Mouse (Mus musculus) Patski (cell line): Measurements from ENCODE around the gene Prcc. TPM values are rescaled to one million over a fixed set of nuclear protein-coding genes. Genes with fewer than 3 reads are reported as not detected.

Experiments used
- ATAC-seq: fragments of 100-300 bp; one replicate; pipeline ENCODE4 v1.8.0; 2021
- CTCF ChIA-PET: fragments of 350-600 bp; sonication (Branson Sonifier 250); formaldehyde crosslinking; loops from one replicate; lab custom pipeline; 2022; ENCODE audit warnings: inconsistent platforms; lab: Charles Lee
- POLR2A ChIA-PET: fragments of 350-600 bp; sonication (Branson Sonifier 250); formaldehyde crosslinking; loops from one replicate; lab custom pipeline; 2022; ENCODE audit warnings: antibody characterized with exemption, inconsistent platforms; lab: Charles Lee
- DNase-seq: peaks from one replicate; pipeline ENCODE4 v3.0.0-alpha.2; 2011; ENCODE audit warnings: low read depth, low spot score
- H3K27me3 ChIP-seq: fragments of 371-371 bp; one replicate; pipeline ENCODE4 v1.5.1; 2021
- CTCF ChIP-seq: fragments of 100-300 bp; IDR thresholded peaks from one replicate; pipeline ENCODE4 v1.5.1; 2021
- in situ Hi-C: fragments of 300-500 bp; cut with MboI; formaldehyde crosslinking; loops from 3 replicates; pipeline ENCODE4 v1.11.1; 2018; ENCODE audit warnings: low pct_unique_long_range_greater_than_20kb, mixed read lengths
- polyA plus RNA-seq: library from polyadenylated mRNA; unstranded; gene quantifications from one replicate; pipeline ENCODE4 v1.2.3, GENCODE M21; 2021

Gene Prcc
- polyA plus RNA-seq, 1 experiment from 2014 or later = 72.2 TPM

DNA sequence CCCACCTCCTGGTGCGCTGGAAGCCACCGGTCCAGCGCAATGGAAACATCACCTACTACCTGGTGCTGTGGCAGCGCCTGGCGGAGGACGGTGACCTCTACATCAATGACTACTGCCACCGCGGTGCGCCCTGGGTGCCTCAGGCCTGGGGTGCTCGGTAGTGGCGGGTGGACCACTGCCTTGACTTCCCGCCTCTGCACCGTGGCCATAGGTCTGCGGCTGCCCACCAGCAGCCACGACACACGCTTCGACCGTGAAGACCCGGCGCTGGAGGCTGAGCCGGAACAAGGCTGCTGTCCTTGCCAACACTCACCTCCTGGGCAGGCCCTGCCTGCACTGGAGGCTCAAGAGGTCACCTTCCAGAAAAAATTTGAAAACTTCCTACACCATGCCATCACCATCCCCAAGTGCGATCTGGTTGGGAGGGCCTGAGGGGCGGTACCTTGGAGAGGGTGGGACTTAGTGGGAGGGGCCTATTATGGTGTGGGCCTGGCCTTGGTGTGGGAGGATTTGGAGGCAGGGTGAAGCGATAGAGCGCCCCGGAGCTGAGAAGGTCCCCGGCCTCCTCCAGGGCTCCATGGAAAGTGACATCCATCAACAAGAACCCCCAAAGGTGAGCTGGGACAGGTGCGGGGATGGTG lies 76.0 kb downstream of the Prcc start:
- no peak for DNase-seq
- in situ Hi-C loops = no loop called here
- no peak for ATAC-seq
- ChIA-PET CTCF (interaction anchor here (1.1 to 5.5 kb wide), 3 partner anchors 15 to 39 kb away, joined by 3 to 27 read pairs (median 8); partner anchors contain the start of gene Ntrk1), POLR2A (no interaction called here)
- H3K27me3 ChIP-seq = peaks cover 54% of the 10 kb centered on the region
- TF ChIP-seq CTCF = no peak

Other genes with a start within 250 kb of the Prcc start
- gene Lrrc71, start 137.0 kb downstream of the Prcc start, polyA plus RNA-seq = 0.12 TPM
- not detected for gene Ntrk1, start 90.4 kb downstream of the Prcc start, polyA plus RNA-seq
- gene Insrr, start 88.7 kb downstream of the Prcc start, polyA plus RNA-seq = 0.06 TPM
- 2.8 TPM for gene Pear1, start 61.3 kb downstream of the Prcc start, polyA plus RNA-seq
- not detected for gene Sh2d2a, start 38.9 kb downstream of the Prcc start, polyA plus RNA-seq
- 503 TPM for gene Hdgf, start 20.7 kb upstream of the Prcc start, polyA plus RNA-seq
- 166 TPM for gene Mrpl24, start 33.9 kb upstream of the Prcc start, polyA plus RNA-seq
- 38.5 TPM for gene Isg20l2, start 44.7 kb upstream of the Prcc start, polyA plus RNA-seq
- gene Rrnad1, start 45.1 kb upstream of the Prcc start, polyA plus RNA-seq = 24.6 TPM
- 0.59 TPM for gene Crabp2, start 63.1 kb upstream of the Prcc start, polyA plus RNA-seq
- 45.0 TPM for gene Nes, start 85.5 kb upstream of the Prcc start, polyA plus RNA-seq
- 0.28 TPM for gene Bcan, start 114.6 kb upstream of the Prcc start, polyA plus RNA-seq
- gene Hapln2, start 142.0 kb upstream of the Prcc start, polyA plus RNA-seq = 0.32 TPM
- gene Gpatch4, start 157.5 kb upstream of the Prcc start, polyA plus RNA-seq = 32.8 TPM
- gene Naxe, start 172.9 kb upstream of the Prcc start, polyA plus RNA-seq = 198 TPM
- gene Ttc24, start 192.7 kb upstream of the Prcc start, polyA plus RNA-seq = not detected
- gene Iqgap3, start 196.4 kb upstream of the Prcc start, polyA plus RNA-seq = 55.8 TPM